Mouse (Mus musculus) kidney, embryonic 14.5 days (tissue): ENCODE results near the gene Gpr137c. TPM values are rescaled to one million over a fixed set of nuclear protein-coding genes. Genes with fewer than 3 reads are reported as not detected.

Experiments used
- ATAC-seq: fragments of 200-750 bp; cut with Nextera tagmentation; 2 replicates; pipeline ENCODE4 v1.8.0; 2017; ENCODE audit warnings: moderate number of reproducible peaks, mild to moderate bottlenecking, moderate TSS enrichment, moderate library complexity; ENCODE audit not compliant: low FRiP score, low TSS enrichment
- H3K27ac ChIP-seq: fragments of 300-500 bp; sonication (generic); 2 replicates; pipeline ENCODE4 v1.5.1; 2014; ENCODE audit warnings: low read depth, mild to moderate bottlenecking, low read length, moderate library complexity, mixed read lengths
- H3K27me3 ChIP-seq: fragments of 300-500 bp; sonication (generic); 2 replicates; pipeline ENCODE4 v1.6.1; 2014; ENCODE audit warnings: mild to moderate bottlenecking, low read length; ENCODE audit not compliant: control insufficient read depth, insufficient read depth
- H3K36me3 ChIP-seq: fragments of 300-500 bp; sonication (generic); 2 replicates; pipeline ENCODE4 v1.6.1; 2014; ENCODE audit warnings: low read length, mixed read lengths; ENCODE audit not compliant: control insufficient read depth, insufficient read depth
- H3K4me1 ChIP-seq: fragments of 300-500 bp; sonication (generic); 2 replicates; pipeline ENCODE4 v1.6.1; 2014; ENCODE audit warnings: low read length, mixed read lengths; ENCODE audit not compliant: control insufficient read depth, insufficient read depth
- H3K4me2 ChIP-seq: fragments of 300-500 bp; sonication (generic); replicated peaks from 2 replicates; pipeline ENCODE4 v1.6.1; 2014; ENCODE audit warnings: low read depth, mild to moderate bottlenecking, low read length
- H3K4me3 ChIP-seq: fragments of 300-500 bp; sonication (generic); 2 replicates; pipeline ENCODE4 v1.5.1; 2014; ENCODE audit warnings: mild to moderate bottlenecking, low read length
- H3K9ac ChIP-seq: fragments of 300-500 bp; sonication (generic); 2 replicates; pipeline ENCODE4 v1.6.1; 2014; ENCODE audit warnings: low read depth, mild to moderate bottlenecking, low read length, moderate library complexity
- H3K9me3 ChIP-seq: fragments of 300-500 bp; sonication (generic); 2 replicates; pipeline ENCODE4 v1.6.1; 2016; ENCODE audit warnings: low read length; ENCODE audit not compliant: control insufficient read depth
- WGBS: fragments of 180-500 bp; shearing (Covaris S2); extraction: QIAGEN DNeasy Blood & Tissue Kit; methylation state at CpG from one replicate; pipeline ENCODE4 v1.1.7; 2014; 5-methylcytosine and 5-hydroxymethylcytosine counted together
- polyA plus RNA-seq: library from polyadenylated mRNA; unstranded; fragments of >200 nt; fragmentation: Nextera tagmentation; extraction: Ambion mirVana; gene quantifications from 2 replicates; pipeline ENCODE4 v1.2.1, GENCODE M21; 2014

Gene Gpr137c
- polyA plus RNA-seq, 1 experiment from 2014 or later = 2.3 TPM

DNA sequence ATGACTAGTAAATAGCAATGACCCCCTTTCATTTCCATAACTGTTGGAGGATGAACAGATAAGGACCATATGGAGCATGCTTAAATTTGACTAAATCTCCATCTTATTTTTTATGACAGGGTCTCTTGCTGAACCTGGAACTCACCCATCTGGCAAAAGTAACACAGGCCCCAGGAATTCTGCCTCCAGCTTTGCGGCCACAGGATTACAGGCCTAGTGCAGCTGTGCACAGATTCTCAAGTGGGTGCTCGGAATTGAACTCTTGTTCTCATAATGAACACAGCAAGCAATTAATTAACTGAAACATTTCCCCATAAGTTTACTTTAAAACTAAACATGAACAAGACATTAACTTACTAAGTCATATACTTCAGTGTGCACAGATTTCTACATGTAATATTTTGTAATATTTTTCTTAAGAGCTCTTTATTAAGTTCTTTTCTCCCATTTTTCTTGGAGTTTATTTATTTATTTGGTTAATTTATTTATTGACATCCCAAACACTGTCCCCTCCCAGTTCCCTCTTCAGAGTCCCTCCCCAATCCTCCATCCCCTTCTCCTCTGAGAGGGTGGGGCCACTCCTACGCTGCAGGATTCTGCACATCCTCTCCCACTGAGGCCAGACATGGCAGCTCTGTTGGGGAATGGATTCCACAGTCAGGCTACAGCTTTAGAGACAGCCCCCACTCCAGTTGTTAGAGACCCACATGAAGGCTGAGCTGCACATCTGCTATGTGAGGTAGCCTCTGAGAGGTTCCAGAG, 44.5 kb downstream of the Gpr137c start:
- no peak overlapping the region for H3K4me2 ChIP-seq
- ATAC-seq = no peak
- no peaks in the 10 kb centered on the region for H3K4me1 ChIP-seq
- no peaks in the 10 kb centered on the region for H3K36me3 ChIP-seq
- no peaks in the 10 kb centered on the region for H3K27me3 ChIP-seq
- H3K27ac ChIP-seq = no peak overlapping the region
- 84% methylated on average over 3 of the region's 3 CpGs for WGBS
- no peak overlapping the region for H3K9ac ChIP-seq
- H3K4me3 ChIP-seq = no peak overlapping the region
- no peaks in the 10 kb centered on the region for H3K9me3 ChIP-seq

DNA sequence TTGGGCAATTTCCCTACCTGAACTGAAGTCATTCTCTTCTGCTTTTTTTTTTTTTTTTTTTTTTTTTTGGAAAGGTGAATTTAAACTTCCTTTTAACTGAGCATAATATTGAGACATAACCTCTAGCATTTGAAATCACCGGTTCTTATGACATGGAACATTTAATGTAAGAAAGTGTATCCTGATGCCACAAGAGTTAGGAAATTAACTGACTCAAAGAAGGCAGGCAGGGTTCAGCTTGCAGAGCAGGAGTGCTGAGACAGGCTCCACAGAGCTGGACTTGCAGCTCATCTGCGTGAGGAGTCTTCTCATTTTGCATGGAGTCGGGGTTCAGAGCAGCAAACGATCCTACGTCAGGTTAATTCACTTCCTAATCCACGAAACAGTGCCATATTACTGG, 56.3 kb downstream of the Gpr137c start:
- H3K4me2 ChIP-seq = no peak overlapping the region
- no peaks in the 10 kb centered on the region for H3K9me3 ChIP-seq
- 83% methylated on average over 6 of the region's 6 CpGs for WGBS
- H3K4me3 ChIP-seq = no peak overlapping the region
- H3K4me1 ChIP-seq = no peaks in the 10 kb centered on the region
- no peak for ATAC-seq
- no peaks in the 10 kb centered on the region for H3K27me3 ChIP-seq
- H3K27ac ChIP-seq = no peak overlapping the region
- H3K9ac ChIP-seq = no peak overlapping the region
- no peaks in the 10 kb centered on the region for H3K36me3 ChIP-seq

DNA sequence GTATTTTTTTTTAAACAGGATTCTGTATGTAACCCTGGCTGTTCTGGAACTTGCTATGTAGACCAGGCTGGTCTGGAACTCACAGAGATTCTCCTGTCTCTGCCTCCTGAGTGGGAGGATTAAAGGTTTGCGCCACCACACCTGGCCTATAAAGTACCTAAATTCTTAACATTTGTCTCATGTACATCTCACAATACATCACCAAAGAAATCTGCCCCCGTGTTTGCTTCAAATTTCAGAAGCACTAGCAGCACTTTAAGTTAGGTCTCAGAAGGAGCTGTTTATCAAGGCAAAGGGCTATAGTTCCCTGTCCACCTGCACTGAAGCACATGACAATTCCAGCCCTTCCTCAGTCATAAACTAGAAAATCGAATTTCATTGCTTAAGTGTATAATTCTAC, 62.5 kb downstream of the Gpr137c start:
- H3K4me3 ChIP-seq = no peak overlapping the region
- no peaks in the 10 kb centered on the region; the same call in 1 of the 2 replicates for H3K36me3 ChIP-seq
- ATAC-seq = no peak
- H3K9me3 ChIP-seq = no peaks in the 10 kb centered on the region
- H3K4me1 ChIP-seq = no peaks in the 10 kb centered on the region
- no peak overlapping the region for H3K4me2 ChIP-seq
- H3K27me3 ChIP-seq = no peaks in the 10 kb centered on the region
- no peak overlapping the region for H3K9ac ChIP-seq
- 89% methylated on average over 3 of the region's 3 CpGs for WGBS
- H3K27ac ChIP-seq = no peak overlapping the region

DNA sequence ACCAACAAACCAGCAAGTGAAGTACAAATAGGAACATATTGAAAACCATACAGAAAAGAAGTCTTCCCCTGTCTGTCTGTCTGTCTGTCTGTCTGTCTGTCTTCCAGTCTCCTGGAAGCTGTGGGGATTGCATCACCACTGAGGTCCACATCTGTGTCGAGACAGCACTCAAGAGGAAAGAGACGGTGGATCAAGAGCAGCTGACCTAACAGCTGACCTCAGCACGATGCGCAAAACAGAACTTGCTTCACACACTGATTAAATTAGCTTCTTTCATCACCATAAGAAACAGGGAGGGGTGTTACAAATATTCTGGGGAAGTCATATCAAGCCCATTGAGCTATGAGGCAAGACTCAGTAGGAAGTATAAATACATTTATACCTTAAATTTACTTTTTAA, 72.1 kb downstream of the Gpr137c start:
- WGBS = 85% methylated on average over 4 of the region's 4 CpGs
- no peak for ATAC-seq
- Histone ChIP-seq H3K27ac (no peak overlapping the region), H3K4me1 (no peaks in the 10 kb centered on the region), H3K27me3 (no peaks in the 10 kb centered on the region), H3K9ac (no peak overlapping the region), H3K4me3 (no peak overlapping the region), H3K36me3 (peaks cover 23% of the 10 kb centered on the region), H3K9me3 (no peaks in the 10 kb centered on the region), H3K4me2 (no peak overlapping the region)

DNA sequence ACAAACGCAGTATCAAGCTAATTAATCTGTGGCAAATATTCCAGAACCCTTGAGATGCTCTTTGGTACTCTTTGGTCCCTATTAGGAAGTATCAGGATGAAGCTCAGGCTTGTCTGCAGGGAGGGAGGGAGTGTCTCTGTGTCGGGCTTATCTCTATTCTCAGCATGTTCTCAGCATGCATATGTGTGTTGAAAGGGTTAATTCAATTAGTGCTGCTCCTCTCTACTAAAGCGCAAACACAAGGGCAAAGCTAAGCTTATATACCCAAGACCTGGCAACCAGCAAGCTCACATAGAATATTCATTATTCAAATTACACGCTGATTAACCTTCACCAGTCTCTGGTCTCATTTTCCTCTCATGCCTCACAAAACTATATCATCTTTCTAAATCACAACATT, 84.4 kb downstream of the Gpr137c start:
- no peak overlapping the region for H3K27ac ChIP-seq

DNA sequence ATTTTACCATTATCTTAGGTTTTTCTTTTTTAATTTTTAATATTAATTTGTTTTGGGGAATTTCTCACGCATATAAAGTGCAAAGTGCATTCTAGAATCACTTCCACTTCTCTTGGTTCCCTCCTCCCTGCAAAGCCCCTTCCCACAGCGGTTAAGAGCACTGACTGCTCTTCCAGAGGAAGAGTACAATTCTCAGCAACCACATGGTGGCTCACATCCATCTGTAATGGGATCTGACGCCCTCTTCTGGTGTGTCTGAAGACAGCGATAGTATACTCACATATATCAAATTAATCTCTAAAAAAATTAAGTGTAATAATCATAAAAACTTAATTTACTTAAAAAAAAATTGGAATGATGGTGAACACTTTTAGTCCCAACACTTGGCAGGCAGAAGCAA, 84.9 kb downstream of the Gpr137c start:
- H3K4me2 ChIP-seq = no peak overlapping the region
- no peaks in the 10 kb centered on the region for H3K9me3 ChIP-seq
- no peaks in the 10 kb centered on the region for H3K4me1 ChIP-seq
- H3K27ac ChIP-seq = no peak overlapping the region
- H3K36me3 ChIP-seq = peaks cover 17% of the 10 kb centered on the region; the same call in 1 of the 2 replicates
- 75% methylated on average over 4 of the region's 4 CpGs for WGBS
- H3K9ac ChIP-seq = no peak overlapping the region
- H3K27me3 ChIP-seq = no peaks in the 10 kb centered on the region
- no peak for ATAC-seq
- H3K4me3 ChIP-seq = no peak overlapping the region

More for the DNA sequence above, 84.4 kb downstream of the Gpr137c start:
- no peaks in the 10 kb centered on the region for H3K4me1 ChIP-seq
- no peak for ATAC-seq
- H3K4me2 ChIP-seq = no peak overlapping the region
- H3K36me3 ChIP-seq = peaks cover 20% of the 10 kb centered on the region; the same call in 1 of the 2 replicates
- no peak overlapping the region for H3K9ac ChIP-seq
- WGBS = 78% methylated on average over 4 of the region's 4 CpGs
- H3K4me3 ChIP-seq = no peak overlapping the region
- H3K9me3 ChIP-seq = no peaks in the 10 kb centered on the region
- no peaks in the 10 kb centered on the region for H3K27me3 ChIP-seq

DNA sequence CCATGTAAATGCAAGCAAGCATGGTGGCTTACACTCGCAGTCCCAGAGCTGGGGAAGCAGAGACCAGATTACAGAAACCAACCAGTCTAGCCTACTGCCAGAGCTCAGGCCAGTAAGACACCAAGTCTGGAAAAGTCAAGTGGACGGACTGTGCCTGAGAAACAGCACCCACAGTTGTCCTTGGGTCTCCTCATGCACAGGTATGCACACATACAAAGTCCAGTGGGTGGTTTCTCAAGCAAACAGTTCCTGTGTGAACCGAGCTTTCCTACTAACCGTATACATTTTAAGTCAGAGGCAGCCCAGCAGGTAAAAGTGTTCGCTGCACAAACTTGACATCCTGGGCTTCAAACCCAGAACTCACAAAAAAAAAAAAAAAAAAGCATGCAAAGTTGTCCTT, 86.3 kb downstream of the Gpr137c start:
- H3K4me2 ChIP-seq = no peak overlapping the region
- H3K9me3 ChIP-seq = no peaks in the 10 kb centered on the region
- no peak overlapping the region for H3K27ac ChIP-seq
- no peak overlapping the region for H3K4me3 ChIP-seq
- H3K27me3 ChIP-seq = no peaks in the 10 kb centered on the region
- ATAC-seq = no peak
- H3K9ac ChIP-seq = no peak overlapping the region
- WGBS = 95% methylated on average over 5 of the region's 5 CpGs
- H3K4me1 ChIP-seq = no peaks in the 10 kb centered on the region
- H3K36me3 ChIP-seq = peaks cover 12% of the 10 kb centered on the region; the same call in 1 of the 2 replicates

DNA sequence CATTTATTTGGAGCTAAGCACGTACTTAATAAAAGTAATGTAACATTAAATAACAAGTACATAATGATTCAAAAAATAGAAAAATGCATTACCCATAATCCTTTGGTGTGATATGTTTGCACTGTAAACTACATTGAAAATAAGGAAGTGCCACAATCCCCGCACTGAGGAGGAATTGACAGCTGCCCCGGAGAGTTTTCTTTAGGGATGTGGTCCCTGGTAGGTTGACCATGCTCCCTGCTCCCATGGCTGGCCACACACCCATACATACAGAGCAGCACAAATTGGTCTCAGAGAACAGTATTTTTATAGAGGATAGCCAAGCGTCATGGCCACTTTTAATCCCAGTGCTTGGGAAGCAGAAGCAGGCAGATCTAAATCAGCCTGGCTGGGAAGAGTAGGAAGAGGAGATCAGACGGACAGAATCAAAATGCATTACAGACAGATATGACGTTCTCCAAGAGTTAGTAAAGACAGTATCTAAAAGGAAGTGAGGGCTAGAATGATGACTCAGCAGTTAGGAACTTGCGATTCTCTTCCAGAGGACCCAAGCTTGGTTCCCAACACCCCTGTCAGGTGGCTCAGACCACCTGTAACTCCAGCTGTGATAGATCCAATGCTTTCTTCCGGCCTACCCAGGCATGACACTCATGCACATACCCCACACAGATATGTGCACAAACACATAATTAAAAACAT, 88.3 kb downstream of the Gpr137c start:
- no peaks in the 10 kb centered on the region for H3K9me3 ChIP-seq
- no peak for ATAC-seq
- no peaks in the 10 kb centered on the region for H3K27me3 ChIP-seq
- H3K9ac ChIP-seq = no peak overlapping the region
- peaks cover 4% of the 10 kb centered on the region; the same call in 1 of the 2 replicates for H3K36me3 ChIP-seq
- no peaks in the 10 kb centered on the region for H3K4me1 ChIP-seq
- 82% methylated on average over 8 of the region's 8 CpGs for WGBS
- H3K4me3 ChIP-seq = no peak overlapping the region
- no peak overlapping the region for H3K27ac ChIP-seq
- H3K4me2 ChIP-seq = no peak overlapping the region

DNA sequence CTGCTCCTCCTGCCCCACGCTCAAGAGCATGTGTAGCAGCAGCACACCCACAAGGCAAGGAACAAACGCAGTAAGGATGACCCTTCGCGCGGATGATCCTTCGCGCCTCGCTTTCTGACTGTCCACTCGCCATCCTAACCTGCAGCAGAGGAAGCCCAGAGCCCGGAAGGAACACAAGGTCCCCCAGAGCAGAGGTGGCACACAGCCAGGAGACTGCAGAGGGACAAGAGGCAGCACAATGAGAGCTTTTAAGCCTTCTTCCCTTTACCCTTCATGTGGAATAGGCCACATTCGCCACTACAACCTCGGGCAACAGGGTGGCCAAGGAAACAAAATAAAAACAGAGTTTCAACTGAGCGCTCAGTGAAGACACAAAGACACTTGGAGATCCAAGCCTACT, 90.1 kb downstream of the Gpr137c start:
- Histone ChIP-seq H3K27me3 (no peaks in the 10 kb centered on the region), H3K27ac (no peak overlapping the region), H3K4me1 (no peaks in the 10 kb centered on the region; the same call in 1 of the 2 replicates), H3K9me3 (no peaks in the 10 kb centered on the region), H3K4me3 (no peak overlapping the region), H3K4me2 (no peak overlapping the region), H3K9ac (no peak overlapping the region), H3K36me3 (peaks cover 4% of the 10 kb centered on the region; the same call in 1 of the 2 replicates)
- ATAC-seq = no peak
- 91% methylated on average over 13 of the region's 13 CpGs for WGBS
